Mouse (Mus musculus) skeletal muscle tissue, postnatal 0 days (tissue): ENCODE results near the gene Usf1. TPM values are rescaled to one million over a fixed set of nuclear protein-coding genes. Genes with fewer than 3 reads are reported as not detected.

Experiments used
- polyA plus RNA-seq: library from polyadenylated mRNA; unstranded; fragments of >200 nt; fragmentation: Nextera tagmentation; extraction: Ambion mirVana; gene quantifications from 2 replicates; pipeline ENCODE4 v1.2.1, GENCODE M21; 2015

The Usf1 gene
- polyA plus RNA-seq = 34.2 and 34.8 TPM in 2 replicates

GRCm38 (mm10) chr1:171410947-171411484 lies at the start of gene Usf1:
TSS of gene Usf1 (plus strand) at chr1:171411313.

GRCm38 (mm10) chr1:171369845-171370556 lies 41.1 kb upstream of the Usf1 start, which contains the start of gene Nectin4:
TSS of gene Nectin4 (plus strand) at chr1:171370099.

DNA sequence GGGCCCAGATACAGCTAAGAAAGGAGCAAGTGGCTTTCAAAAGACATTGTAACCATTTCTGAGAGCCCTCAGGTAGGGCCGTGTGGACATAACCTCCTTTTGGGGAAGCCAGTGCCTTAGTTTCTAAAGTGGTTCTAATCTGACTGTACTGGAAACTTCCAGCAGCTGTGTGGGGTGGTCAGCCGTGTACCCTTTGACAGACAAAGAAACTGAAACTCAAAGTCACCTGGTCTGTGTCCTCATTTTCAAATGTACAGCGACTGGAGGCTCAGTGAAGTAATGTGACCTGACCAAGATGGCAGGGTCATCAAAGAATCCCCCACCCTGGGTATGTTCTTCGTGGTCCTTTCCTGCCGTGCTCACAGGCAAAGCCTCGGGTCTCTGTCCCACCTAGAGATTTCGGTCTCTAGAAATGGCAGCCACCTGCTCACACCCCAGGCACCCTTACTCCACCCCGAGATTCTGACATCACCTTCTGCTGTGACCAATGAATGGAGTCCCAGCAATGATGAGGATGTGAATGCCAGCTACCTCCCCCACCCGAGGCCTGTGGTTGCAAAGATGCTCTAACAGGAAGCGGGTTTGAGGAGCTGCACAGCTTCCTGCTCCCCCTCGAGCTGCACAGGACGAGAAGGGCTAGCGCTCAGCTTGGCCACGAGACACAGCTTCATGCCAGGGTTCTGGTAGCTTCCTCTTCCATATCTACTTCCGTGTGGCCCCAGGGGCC lies 22.6 kb upstream of the Usf1 start, which contains the start of gene Arhgap30:
Arhgap30 (plus strand) TSS at position 579 of the 727 bp plus-strand sequence.

GRCm38 (mm10) chr1:171418660-171419059 lies 7.5 kb downstream of the Usf1 start, which contains the start of gene Tstd1:
TSS of gene Tstd1 (plus strand) at chr1:171418872.

GRCm38 (mm10) chr1:171437264-171438013 lies 26.3 kb downstream of the Usf1 start, which contains the start of gene F11r:
TSS of gene F11r (plus strand) at chr1:171437535.

Other genes with a start within 250 kb of the Usf1 start
- gene Pcp4l1, start 215.0 kb upstream of the Usf1 start, polyA plus RNA-seq = 4.4 and 6.3 TPM in 2 replicates
- 0.22 and 0.23 TPM in 2 replicates for gene Nr1i3, start 197.3 kb upstream of the Usf1 start, polyA plus RNA-seq
- 25.0 and 27.9 TPM in 2 replicates for gene Tomm40l, start 188.8 kb upstream of the Usf1 start, polyA plus RNA-seq
- gene Apoa2, start 186.3 kb upstream of the Usf1 start, polyA plus RNA-seq = 8.5 and 10.4 TPM in 2 replicates
- 73.3 and 108 TPM in 2 replicates for gene Fcer1g, start 176.9 kb upstream of the Usf1 start, polyA plus RNA-seq
- 6.3 and 7.5 TPM in 2 replicates for gene Adamts4, start 160.9 kb upstream of the Usf1 start, polyA plus RNA-seq
- 474 and 493 TPM in 2 replicates for gene Ndufs2, start 159.9 kb upstream of the Usf1 start, polyA plus RNA-seq
- 23.7 and 25.4 TPM in 2 replicates for gene B4galt3, start 141.0 kb upstream of the Usf1 start, polyA plus RNA-seq
- 18.2 and 22.7 TPM in 2 replicates for gene Ppox, start 130.1 kb upstream of the Usf1 start, polyA plus RNA-seq
- gene Usp21, start 123.3 kb upstream of the Usf1 start, polyA plus RNA-seq = 23.7 and 24.2 TPM in 2 replicates
- gene Ufc1, start 116.3 kb upstream of the Usf1 start, polyA plus RNA-seq = 77.6 and 87.2 TPM in 2 replicates
- gene Dedd, start 82.2 kb upstream of the Usf1 start, polyA plus RNA-seq = 31.9 and 35.7 TPM in 2 replicates
- gene Nit1, start 65.7 kb upstream of the Usf1 start, polyA plus RNA-seq = 27.6 and 32.2 TPM in 2 replicates
- gene Pfdn2, start 65.6 kb upstream of the Usf1 start, polyA plus RNA-seq = 98.8 and 101 TPM in 2 replicates
- gene Klhdc9, start 50.5 kb upstream of the Usf1 start, polyA plus RNA-seq = 1.3 and 1.7 TPM in 2 replicates
- 0.24 and 1.5 TPM in 2 replicates for gene Nectin4, start 41.2 kb upstream of the Usf1 start, polyA plus RNA-seq
- 1.8 and 2.5 TPM in 2 replicates for gene Arhgap30, start 22.4 kb upstream of the Usf1 start, polyA plus RNA-seq
- 1.1 and 1.5 TPM in 2 replicates for gene Tstd1, start 7.6 kb downstream of the Usf1 start, polyA plus RNA-seq
- gene F11r, start 26.2 kb downstream of the Usf1 start, polyA plus RNA-seq = 20.5 and 28.3 TPM in 2 replicates
- 11.3 and 13.8 TPM in 2 replicates for gene Alyref2, start 92.2 kb downstream of the Usf1 start, polyA plus RNA-seq
- gene Itln1, start 124.0 kb downstream of the Usf1 start, polyA plus RNA-seq = not detected in 2 replicates
- 0.16 TPM in 1 of 2 replicates, not detected in the other for gene Cd244a, start 147.9 kb downstream of the Usf1 start, polyA plus RNA-seq
- gene Ly9, start 196.1 kb downstream of the Usf1 start, polyA plus RNA-seq = 0.24 and 0.38 TPM in 2 replicates
- gene Slamf7, start 241.7 kb downstream of the Usf1 start, polyA plus RNA-seq = 0.17 TPM in 1 of 2 replicates, not detected in the other